Mouse (Mus musculus) limb, embryonic 11.5 days (tissue): ENCODE data around the gene Ears2. TPM values are rescaled to one million over a fixed set of nuclear protein-coding genes. Genes with fewer than 3 reads are reported as not detected.

ENCODE experiments used
- ATAC-seq: fragments of 200-750 bp; cut with Nextera tagmentation; 2 replicates; pipeline ENCODE4 v1.8.0; 2017; ENCODE audit warnings: low read depth; ENCODE audit not compliant: insufficient number of reproducible peaks, low FRiP score, low TSS enrichment
- DNase-seq: peaks from one replicate; pipeline ENCODE4 v3.0.0-alpha.2; 2015; ENCODE audit warnings: low spot score
- H3K27ac ChIP-seq: fragments of 300-500 bp; sonication (generic); replicated peaks from 2 replicates; pipeline ENCODE4 v1.5.1; 2014; ENCODE audit warnings: low read depth, mild to moderate bottlenecking, low read length
- H3K27me3 ChIP-seq: fragments of 300-500 bp; sonication (generic); 2 replicates; pipeline ENCODE4 v1.6.1; 2014; ENCODE audit warnings: mild to moderate bottlenecking, low read length, mixed read lengths; ENCODE audit not compliant: control insufficient read depth, insufficient read depth
- H3K36me3 ChIP-seq: fragments of 300-500 bp; sonication (generic); 2 replicates; pipeline ENCODE4 v1.6.1; 2014; ENCODE audit warnings: mild to moderate bottlenecking, low read length, moderate library complexity, mixed read lengths; ENCODE audit not compliant: control insufficient read depth, insufficient read depth
- H3K4me1 ChIP-seq: fragments of 300-500 bp; sonication (generic); 2 replicates; pipeline ENCODE4 v1.6.1; 2014; ENCODE audit warnings: low read length, mixed read lengths; ENCODE audit not compliant: control insufficient read depth, insufficient read depth
- H3K4me2 ChIP-seq: fragments of 300-500 bp; sonication (generic); 2 replicates; pipeline ENCODE4 v1.6.1; 2014; ENCODE audit warnings: low read depth, mild to moderate bottlenecking, moderate library complexity; ENCODE audit not compliant: severe bottlenecking
- H3K4me3 ChIP-seq: fragments of 300-500 bp; sonication (generic); 2 replicates; pipeline ENCODE4 v1.5.1; 2014; ENCODE audit warnings: low read depth, low read length
- H3K9ac ChIP-seq: fragments of 300-500 bp; sonication (generic); 2 replicates; pipeline ENCODE4 v1.6.1; 2014; ENCODE audit warnings: mild to moderate bottlenecking, low read length
- H3K9me3 ChIP-seq: fragments of 300-500 bp; sonication (generic); 2 replicates; pipeline ENCODE4 v1.6.1; 2016; ENCODE audit warnings: low read length; ENCODE audit not compliant: control insufficient read depth
- WGBS: fragments of 180-500 bp; shearing (Covaris S2); extraction: QIAGEN DNeasy Blood & Tissue Kit; methylation state at CpG from one replicate; pipeline ENCODE4 v1.1.7; 2014; 5-methylcytosine and 5-hydroxymethylcytosine counted together
- polyA plus RNA-seq: library from polyadenylated mRNA; unstranded; fragments of >200 nt; fragmentation: Nextera tagmentation; extraction: Ambion mirVana; gene quantifications from 2 replicates; pipeline ENCODE4 v1.2.1, GENCODE M21; 2014

The Ears2 gene
- polyA plus RNA-seq, 1 experiment from 2014 or later: 17.1 TPM

DNA sequence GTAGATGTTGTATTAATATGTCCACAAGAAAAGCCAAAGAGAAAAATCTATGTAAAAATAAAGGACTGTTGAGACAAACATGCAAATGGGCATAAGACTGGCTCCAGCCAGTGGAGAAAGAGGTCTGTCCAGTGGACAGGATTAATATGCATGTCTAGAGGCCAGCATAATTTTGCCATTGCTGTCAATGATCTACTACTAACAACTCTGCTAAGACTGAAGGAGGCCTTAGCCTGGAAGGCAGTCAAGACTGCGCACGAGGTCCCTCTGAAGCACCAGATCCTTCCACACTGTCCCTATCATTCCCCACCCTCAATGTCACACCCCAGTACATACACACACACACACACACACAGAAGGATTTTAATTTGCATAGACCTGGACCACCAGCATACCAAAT lies 44.9 kb downstream of the Ears2 start:
- H3K4me2 ChIP-seq: no peak overlapping the region
- DNase-seq (no peak), ATAC-seq (no peak)
- H3K4me3 ChIP-seq: no peak overlapping the region
- no peaks in the 10 kb centered on the region for H3K27me3 ChIP-seq
- H3K27ac ChIP-seq: no peak overlapping the region
- H3K4me1 ChIP-seq: peaks cover 12% of the 10 kb centered on the region; the same call in 1 of the 2 replicates
- no peak overlapping the region for H3K9ac ChIP-seq
- H3K36me3 ChIP-seq: peaks cover 3% of the 10 kb centered on the region; the same call in 1 of the 2 replicates
- no peaks in the 10 kb centered on the region for H3K9me3 ChIP-seq
- 96% methylated on average over 2 of the region's 2 CpGs for WGBS

GRCm38 (mm10) chr7:122020667-122021354 lies 46.3 kb downstream of the Ears2 start, which contains the start of gene Gga2:
Gene Gga2 (minus strand): TSS chr7:122021222.
- under 1% methylated on average over 46 of the region's 50 CpGs for WGBS
- Histone ChIP-seq H3K27me3 (no peaks in the 10 kb centered on the region), H3K27ac (peak within 1 kb of the TSS; percentile 79), H3K4me1 (peaks cover 17% of the 10 kb centered on the region), H3K9me3 (no peaks in the 10 kb centered on the region), H3K4me3 (peak within 1 kb of the TSS; percentile 85), H3K36me3 (peaks cover 3% of the 10 kb centered on the region; the same call in 1 of the 2 replicates), H3K9ac (peak within 1 kb of the TSS; percentile 85), H3K4me2 (peak within 1 kb of the TSS; percentile 80)
- peak; percentile 90 for DNase-seq
- ATAC-seq: peak; percentile 85

GRCm38 (mm10) chr7:122020273-122020666 lies 46.8 kb downstream of the Ears2 start:
- 2% methylated on average over 6 of the region's 6 CpGs for whole genome bisulfite sequencing
- peak overlapping the region; percentile 85 for H3K4me3 ChIP-seq
- peak overlapping the region; percentile 85 for H3K9ac ChIP-seq
- H3K27me3 ChIP-seq: no peaks in the 10 kb centered on the region
- peak; percentile 55 for DNase-seq
- H3K36me3 ChIP-seq: peaks cover 3% of the 10 kb centered on the region; the same call in 1 of the 2 replicates
- no peaks in the 10 kb centered on the region for H3K9me3 ChIP-seq
- peak overlapping the region; percentile 80 for H3K4me2 ChIP-seq
- peak; percentile 22; the same call in 1 of the 2 replicates for ATAC-seq
- H3K27ac ChIP-seq: peak overlapping the region; percentile 79; the same call in 1 of the 2 replicates
- peaks cover 22% of the 10 kb centered on the region for H3K4me1 ChIP-seq

- no peaks in the 10 kb centered on the region for H3K9me3 ChIP-seq
- H3K4me2 ChIP-seq: peak overlapping the region; percentile 80; the same call in 1 of the 2 replicates
- H3K4me1 ChIP-seq: peaks cover 26% of the 10 kb centered on the region
- H3K27me3 ChIP-seq: no peaks in the 10 kb centered on the region
- H3K4me3 ChIP-seq: no peak overlapping the region
- H3K9ac ChIP-seq: no peak overlapping the region
- no peak for ATAC-seq
- peaks cover 3% of the 10 kb centered on the region; the same call in 1 of the 2 replicates for H3K36me3 ChIP-seq
- H3K27ac ChIP-seq: no peak overlapping the region
- DNase-seq: no peak
- 88% methylated on average over 7 of the region's 7 CpGs for WGBS
Measured at GRCm38 (mm10) chr7:122018978-122019377, 48.1 kb downstream of the Ears2 start.

DNA sequence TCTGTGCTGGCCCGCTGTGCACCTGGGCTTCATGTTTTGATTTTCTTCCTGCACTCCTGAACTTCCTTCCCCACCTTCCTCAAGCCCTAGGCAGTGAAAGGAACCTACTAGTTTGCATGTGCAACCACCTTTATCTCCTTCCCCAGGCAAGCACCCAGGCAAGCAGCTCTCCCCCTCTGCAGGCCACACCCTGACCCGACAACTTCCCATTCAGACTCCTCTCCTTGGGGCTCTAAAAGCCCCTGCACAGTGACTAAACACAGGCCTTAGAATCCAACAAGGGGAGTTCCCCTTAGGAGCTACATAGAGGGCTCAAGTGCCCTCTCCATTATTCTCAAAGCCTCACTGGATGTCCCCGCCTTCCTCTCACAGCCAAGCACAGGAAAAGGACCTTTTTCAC lies 48.8 kb downstream of the Ears2 start:
- Histone ChIP-seq H3K9ac (no peak overlapping the region), H3K27me3 (no peaks in the 10 kb centered on the region), H3K4me3 (no peak overlapping the region), H3K4me2 (peak overlapping the region; percentile 80; the same call in 1 of the 2 replicates), H3K36me3 (peaks cover 3% of the 10 kb centered on the region; the same call in 1 of the 2 replicates), H3K9me3 (no peaks in the 10 kb centered on the region), H3K27ac (no peak overlapping the region), H3K4me1 (peaks cover 26% of the 10 kb centered on the region)
- ATAC-seq (no peak), DNase-seq (no peak)
- 85% methylated on average over 3 of the region's 3 CpGs for WGBS

DNA sequence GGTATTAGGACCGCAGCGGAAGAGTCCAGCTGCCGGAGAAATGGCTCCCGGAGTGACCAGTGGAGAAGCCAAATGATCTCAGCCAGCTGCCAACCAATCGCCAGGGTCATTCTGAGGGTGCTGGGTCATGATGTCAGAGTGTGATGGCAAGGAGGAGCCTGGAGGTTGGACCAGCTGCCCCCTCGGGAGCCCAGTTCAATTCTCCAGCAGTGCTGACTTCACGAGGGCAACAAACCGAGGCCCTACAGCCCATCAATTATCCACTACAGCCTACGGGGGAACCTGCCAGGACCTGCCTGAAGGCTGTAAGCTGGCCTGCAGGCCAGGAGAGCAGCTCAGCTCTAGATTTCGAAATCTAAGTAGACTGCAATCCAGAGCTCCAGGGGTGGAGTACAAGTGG lies 51.3 kb downstream of the Ears2 start:
- no peak for ATAC-seq
- WGBS: 15% methylated on average over 10 of the region's 10 CpGs
- H3K27me3 ChIP-seq: no peaks in the 10 kb centered on the region
- H3K4me3 ChIP-seq: no peak overlapping the region
- peak overlapping the region; percentile 27; the same call in 1 of the 2 replicates for H3K4me2 ChIP-seq
- 0 out of 2 replicates have a peak overlapping the region, but pooled peaks have one; percentile 26 for H3K27ac ChIP-seq
- peaks cover 26% of the 10 kb centered on the region for H3K4me1 ChIP-seq
- H3K36me3 ChIP-seq: peaks cover 3% of the 10 kb centered on the region; the same call in 1 of the 2 replicates
- no peaks in the 10 kb centered on the region for H3K9me3 ChIP-seq
- H3K9ac ChIP-seq: no peak overlapping the region
- peak; percentile 36 for DNase-seq

DNA sequence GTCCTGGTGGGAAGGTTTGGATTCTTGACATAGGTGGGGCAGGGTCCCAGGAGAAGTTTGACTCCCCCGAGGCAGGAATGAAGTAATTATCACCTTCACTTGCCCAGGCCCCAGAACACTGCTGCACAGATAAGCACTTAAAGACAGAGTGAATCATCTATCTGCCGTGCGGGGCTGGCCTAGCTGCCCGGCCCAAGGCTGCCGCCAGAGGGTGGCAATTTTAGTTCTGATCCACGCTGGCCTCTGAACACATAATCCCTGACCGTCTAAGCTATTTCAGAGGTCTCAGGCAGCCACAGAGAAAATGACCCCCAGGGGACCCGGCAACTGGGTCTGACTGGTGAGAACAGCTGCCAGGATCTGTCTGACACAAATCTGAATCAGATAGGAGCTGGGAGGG lies 52.0 kb downstream of the Ears2 start:
- Histone ChIP-seq H3K4me3 (no peak overlapping the region), H3K4me2 (no peak overlapping the region; the same call in 1 of the 2 replicates), H3K27me3 (no peaks in the 10 kb centered on the region), H3K4me1 (peaks cover 26% of the 10 kb centered on the region), H3K36me3 (peaks cover 7% of the 10 kb centered on the region), H3K27ac (0 out of 2 replicates have a peak overlapping the region, but pooled peaks have one; percentile 21), H3K9me3 (no peaks in the 10 kb centered on the region), H3K9ac (no peak overlapping the region)
- ATAC-seq (peak; percentile 24), DNase-seq (peak; percentile 34)
- 35% methylated on average over 8 of the region's 8 CpGs for WGBS

DNA sequence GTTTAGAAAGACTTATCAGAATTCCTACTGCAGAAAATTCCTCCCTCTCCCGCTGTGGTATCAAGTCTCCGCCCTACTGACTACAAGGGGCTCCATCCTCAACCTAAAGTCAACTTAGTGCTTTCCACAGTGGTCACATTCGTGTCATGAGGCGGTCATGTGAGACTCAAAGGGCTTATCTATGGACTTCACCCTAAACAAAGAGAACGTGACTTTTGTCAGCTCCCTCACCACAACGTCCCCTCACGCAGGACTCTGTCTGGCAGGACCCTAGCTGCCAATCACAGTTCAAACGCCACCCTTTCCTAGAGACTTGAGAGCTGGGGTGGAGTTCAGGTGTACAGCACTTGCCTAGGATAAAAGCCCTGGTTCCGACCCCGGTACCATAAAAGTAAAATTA lies 54.1 kb downstream of the Ears2 start:
- Histone ChIP-seq H3K36me3 (peaks cover 13% of the 10 kb centered on the region), H3K4me3 (no peak overlapping the region), H3K9me3 (no peaks in the 10 kb centered on the region), H3K4me2 (no peak overlapping the region), H3K9ac (no peak overlapping the region), H3K4me1 (peaks cover 16% of the 10 kb centered on the region), H3K27me3 (no peaks in the 10 kb centered on the region), H3K27ac (no peak overlapping the region)
- DNase-seq: no peak
- ATAC-seq: no peak
- WGBS: 90% methylated on average over 10 of the region's 10 CpGs
